Mouse (Mus musculus) limb, embryonic 13.5 days (tissue): ENCODE measurements around the gene Duoxa2. TPM values are rescaled to one million over a fixed set of nuclear protein-coding genes. Genes with fewer than 3 reads are reported as not detected.

Experiments
- ATAC-seq: fragments of 200-750 bp; cut with Nextera tagmentation; 2 replicates; pipeline ENCODE4 v1.8.0; 2017; ENCODE audit warnings: low read depth, moderate number of reproducible peaks, moderate TSS enrichment; ENCODE audit not compliant: low FRiP score
- H3K27ac ChIP-seq: fragments of 300-500 bp; sonication (generic); 2 replicates; pipeline ENCODE4 v1.5.1; 2015; ENCODE audit warnings: inconsistent platforms, mild to moderate bottlenecking, moderate library complexity
- H3K27me3 ChIP-seq: fragments of 300-500 bp; sonication (generic); 2 replicates; pipeline ENCODE4 v1.6.1; 2015; ENCODE audit warnings: mild to moderate bottlenecking, inconsistent platforms
- H3K36me3 ChIP-seq: fragments of 300-500 bp; sonication (generic); 2 replicates; pipeline ENCODE4 v1.6.1; 2015; ENCODE audit warnings: inconsistent platforms, mild to moderate bottlenecking, moderate library complexity
- H3K4me1 ChIP-seq: fragments of 300-500 bp; sonication (generic); 2 replicates; pipeline ENCODE4 v1.6.1; 2015; ENCODE audit warnings: inconsistent platforms
- H3K4me2 ChIP-seq: fragments of 300-500 bp; sonication (generic); replicated peaks from 2 replicates; pipeline ENCODE4 v1.6.1; 2015; ENCODE audit warnings: inconsistent platforms, mild to moderate bottlenecking, moderate library complexity
- H3K4me3 ChIP-seq: fragments of 300-500 bp; sonication (generic); 2 replicates; pipeline ENCODE4 v1.5.1; 2015; ENCODE audit warnings: moderate library complexity, mild to moderate bottlenecking, inconsistent platforms
- H3K9ac ChIP-seq: fragments of 300-500 bp; sonication (generic); 2 replicates; pipeline ENCODE4 v1.6.1; 2015; ENCODE audit warnings: mild to moderate bottlenecking, inconsistent platforms
- H3K9me3 ChIP-seq: fragments of 300-500 bp; sonication (generic); 2 replicates; pipeline ENCODE4 v1.6.1; 2016; ENCODE audit warnings: inconsistent platforms
- WGBS: fragments of 180-500 bp; shearing (Covaris S2); methylation state at CpG from one replicate; pipeline ENCODE4 v1.1.7; 2015; 5-methylcytosine and 5-hydroxymethylcytosine counted together
- polyA plus RNA-seq: library from polyadenylated mRNA; unstranded; fragments of >200 nt; fragmentation: Nextera tagmentation; extraction: Ambion mirVana; gene quantifications from 2 replicates; pipeline ENCODE4 v1.2.1, GENCODE M21; 2015

The Duoxa2 gene
- polyA plus RNA-seq = 0.20 and 0.26 TPM in 2 replicates

GRCm38 (mm10) chr2:122298596-122299490 is at the start of gene Duoxa2:
Duoxa2 (plus strand) TSS chr2:122298900.
- no peaks in the 10 kb centered on the region for H3K36me3 ChIP-seq
- WGBS = under 1% methylated on average over 43 of the region's 43 CpGs
- no peaks in the 10 kb centered on the region for H3K9me3 ChIP-seq
- no peak for ATAC-seq
- peak within 1 kb of the TSS; percentile 13; the same call in 1 of the 2 replicates for H3K9ac ChIP-seq
- H3K27me3 ChIP-seq = peaks cover 99% of the 10 kb centered on the region
- no peak within 1 kb of the TSS for H3K27ac ChIP-seq
- peak within 1 kb of the TSS; percentile 35 for H3K4me3 ChIP-seq
- peaks cover 40% of the 10 kb centered on the region for H3K4me1 ChIP-seq
- H3K4me2 ChIP-seq = peak within 1 kb of the TSS; percentile 59

GRCm38 (mm10) chr2:122255997-122256396 is 42.7 kb upstream of the Duoxa2 start:
- no peak for ATAC-seq

GRCm38 (mm10) chr2:122260729-122261128 is 38.0 kb upstream of the Duoxa2 start:
- Histone ChIP-seq H3K36me3 (0 out of 2 replicates have a peak, but pooled peaks cover 3% of the 10 kb centered on the region), H3K9me3 (no peaks in the 10 kb centered on the region), H3K9ac (no peak overlapping the region), H3K4me3 (no peak overlapping the region), H3K27ac (no peak overlapping the region), H3K4me2 (no peak overlapping the region), H3K4me1 (peaks cover 9% of the 10 kb centered on the region), H3K27me3 (no peaks in the 10 kb centered on the region)
- ATAC-seq = no peak
- WGBS = 86% methylated on average over 5 of the region's 5 CpGs

More at GRCm38 (mm10) chr2:122255997-122256396, 42.7 kb upstream of the Duoxa2 start:
- H3K4me1 ChIP-seq = no peaks in the 10 kb centered on the region
- H3K9me3 ChIP-seq = no peaks in the 10 kb centered on the region
- no peaks in the 10 kb centered on the region for H3K27me3 ChIP-seq
- H3K4me2 ChIP-seq = no peak overlapping the region
- WGBS = 94% methylated on average over 5 of the region's 5 CpGs
- H3K27ac ChIP-seq = no peak overlapping the region
- H3K9ac ChIP-seq = no peak overlapping the region
- 0 out of 2 replicates have a peak, but pooled peaks cover 3% of the 10 kb centered on the region for H3K36me3 ChIP-seq
- H3K4me3 ChIP-seq = no peak overlapping the region

- Histone ChIP-seq H3K27me3 (no peaks in the 10 kb centered on the region), H3K9ac (no peak overlapping the region), H3K27ac (no peak overlapping the region), H3K4me3 (no peak overlapping the region), H3K4me1 (peaks cover 9% of the 10 kb centered on the region), H3K36me3 (no peaks in the 10 kb centered on the region), H3K9me3 (no peaks in the 10 kb centered on the region), H3K4me2 (no peak overlapping the region)
- ATAC-seq = peak; percentile 57; the same call in 1 of the 2 replicates
- 72% methylated on average over 3 of the region's 3 CpGs for WGBS
Measured at GRCm38 (mm10) chr2:122264690-122265089, 34.0 kb upstream of the Duoxa2 start.

GRCm38 (mm10) chr2:122266407-122267193 is 32.1 kb upstream of the Duoxa2 start:
- Histone ChIP-seq H3K36me3 (no peaks in the 10 kb centered on the region), H3K9ac (no peak overlapping the region), H3K4me2 (no peak overlapping the region), H3K4me1 (peaks cover 9% of the 10 kb centered on the region), H3K4me3 (no peak overlapping the region), H3K9me3 (no peaks in the 10 kb centered on the region), H3K27me3 (no peaks in the 10 kb centered on the region), H3K27ac (no peak overlapping the region)
- no peak for ATAC-seq
- WGBS = 88% methylated on average over 7 of the region's 7 CpGs

GRCm38 (mm10) chr2:122278769-122279168 is 19.9 kb upstream of the Duoxa2 start:
- Histone ChIP-seq H3K36me3 (no peaks in the 10 kb centered on the region), H3K9me3 (peaks cover 4% of the 10 kb centered on the region; the same call in 1 of the 2 replicates), H3K27me3 (no peaks in the 10 kb centered on the region), H3K4me2 (no peak overlapping the region), H3K4me1 (no peaks in the 10 kb centered on the region), H3K27ac (no peak overlapping the region), H3K9ac (no peak overlapping the region), H3K4me3 (no peak overlapping the region)
- ATAC-seq = no peak
- WGBS = 86% methylated on average over 3 of the region's 3 CpGs

- WGBS = 83% methylated on average over 9 of the region's 9 CpGs
- Histone ChIP-seq H3K27me3 (0 out of 2 replicates have a peak, but pooled peaks cover 3% of the 10 kb centered on the region), H3K4me3 (no peak overlapping the region), H3K36me3 (no peaks in the 10 kb centered on the region), H3K4me2 (no peak overlapping the region), H3K27ac (no peak overlapping the region), H3K9ac (no peak overlapping the region), H3K9me3 (peaks cover 4% of the 10 kb centered on the region; the same call in 1 of the 2 replicates), H3K4me1 (no peaks in the 10 kb centered on the region)
- no peak for ATAC-seq
Measured at GRCm38 (mm10) chr2:122284091-122284490, 14.6 kb upstream of the Duoxa2 start.

- 0 out of 2 replicates have a peak, but pooled peaks cover 6% of the 10 kb centered on the region for H3K27me3 ChIP-seq
- H3K4me3 ChIP-seq = no peak overlapping the region
- no peaks in the 10 kb centered on the region for H3K4me1 ChIP-seq
- 68% methylated on average over 7 of the region's 7 CpGs for WGBS
- no peak for ATAC-seq
- no peak overlapping the region for H3K27ac ChIP-seq
- no peaks in the 10 kb centered on the region for H3K36me3 ChIP-seq
- no peak overlapping the region; the same call in 1 of the 2 replicates for H3K9ac ChIP-seq
- H3K4me2 ChIP-seq = no peak overlapping the region
- H3K9me3 ChIP-seq = peaks cover 4% of the 10 kb centered on the region; the same call in 1 of the 2 replicates
Measured at GRCm38 (mm10) chr2:122286137-122286536, 12.6 kb upstream of the Duoxa2 start.

- H3K9me3 ChIP-seq = no peaks in the 10 kb centered on the region
- H3K4me3 ChIP-seq = no peak overlapping the region
- peaks cover 85% of the 10 kb centered on the region for H3K27me3 ChIP-seq
- no peak for ATAC-seq
- 4% methylated on average over 7 of the region's 7 CpGs for WGBS
- peaks cover 26% of the 10 kb centered on the region for H3K4me1 ChIP-seq
- no peak overlapping the region for H3K27ac ChIP-seq
- H3K9ac ChIP-seq = no peak overlapping the region
- no peak overlapping the region for H3K4me2 ChIP-seq
- no peaks in the 10 kb centered on the region for H3K36me3 ChIP-seq
Measured at GRCm38 (mm10) chr2:122294916-122295315, 3.8 kb upstream of the Duoxa2 start.

- Histone ChIP-seq H3K27ac (no peak overlapping the region), H3K36me3 (no peaks in the 10 kb centered on the region), H3K9me3 (no peaks in the 10 kb centered on the region), H3K4me2 (peak overlapping the region; percentile 43), H3K9ac (no peak overlapping the region), H3K4me3 (peak overlapping the region; percentile 23), H3K4me1 (peaks cover 40% of the 10 kb centered on the region), H3K27me3 (peaks cover 99% of the 10 kb centered on the region)
- ATAC-seq = no peak
- WGBS = 1% methylated on average over 35 of the region's 35 CpGs
Measured at GRCm38 (mm10) chr2:122297271-122298095, 1.2 kb upstream of the Duoxa2 start.

GRCm38 (mm10) chr2:122298096-122298499 is 602 bp upstream of the Duoxa2 start, which contains the start of gene Duox2:
Duox2 (minus strand) TSS chr2:122298449.
- Histone ChIP-seq H3K9me3 (no peaks in the 10 kb centered on the region), H3K36me3 (no peaks in the 10 kb centered on the region), H3K9ac (peak within 1 kb of the TSS; percentile 13; the same call in 1 of the 2 replicates), H3K4me2 (peak within 1 kb of the TSS; percentile 59), H3K27me3 (peaks cover 99% of the 10 kb centered on the region), H3K27ac (no peak within 1 kb of the TSS), H3K4me3 (peak within 1 kb of the TSS; percentile 35), H3K4me1 (peaks cover 40% of the 10 kb centered on the region)
- 5% methylated on average over 13 of the region's 13 CpGs for WGBS
- ATAC-seq = no peak
